Mouse (Mus musculus): Measurements from ENCODE around the gene Col15a1.

- no peak for TF ChIP-seq HCFC1 (IDR thresholded peaks at IDR 0.05; ENCODE audit: borderline replicate concordance, insufficient read depth, low read length)
- TF ChIP-seq ZNF384 (IDR thresholded peaks at IDR 0.05; ENCODE audit: low read depth, low read length) = no peak
Observed at GRCm38 (mm10) chr4:47327782-47328181, 119.8 kb downstream of the Col15a1 start.

All from ES-E14 (cell line).